Mouse (Mus musculus): ENCODE measurements around the gene Fv1. TPM values are rescaled to one million over a fixed set of nuclear protein-coding genes. Genes with fewer than 3 reads are reported as not detected.
"Not testable (repeated sequence)": the region's sequence is repeated elsewhere in the genome, so short reads cannot be mapped to it uniquely, and the experiment has no call there.

The Fv1 gene
- 17.2 and 25.1 TPM in 2 replicates for total RNA-seq (2017)

GRCm38 (mm10) chr4:147868450-147869031 lies at the start of gene Fv1, which contains the start of gene Miip:
Gene Fv1 (plus strand): TSS chr4:147868979.
Gene Miip (minus strand): TSS chr4:147868816.
- ATAC-seq (replicated peaks; ENCODE audit: low read depth, poor library complexity, severe bottlenecking), result peak; percentile 92

GRCm38 (mm10) chr4:147819659-147820058 lies 49.1 kb upstream of the Fv1 start:
- not testable (repeated sequence) for ATAC-seq (replicated peaks; ENCODE audit: low read depth, poor library complexity, severe bottlenecking)

GRCm38 (mm10) chr4:147821414-147821813 lies 47.4 kb upstream of the Fv1 start:
- ATAC-seq (replicated peaks; ENCODE audit: low read depth, poor library complexity, severe bottlenecking), result 0 out of 2 replicates have a peak, but pooled peaks have one; percentile 54

- no peak for ATAC-seq (replicated peaks; ENCODE audit: low read depth, poor library complexity, severe bottlenecking)
Measured at GRCm38 (mm10) chr4:147824389-147824788, 44.4 kb upstream of the Fv1 start.

- not testable (repeated sequence) for ATAC-seq (replicated peaks; ENCODE audit: low read depth, poor library complexity, severe bottlenecking)
Measured at GRCm38 (mm10) chr4:147839282-147839681, 29.5 kb upstream of the Fv1 start.

GRCm38 (mm10) chr4:147842871-147843270 lies 25.9 kb upstream of the Fv1 start:
- ATAC-seq (replicated peaks; ENCODE audit: low read depth, poor library complexity, severe bottlenecking), result no peak

GRCm38 (mm10) chr4:147847614-147848583 lies 20.9 kb upstream of the Fv1 start, which contains the start of gene Zfp933:
Gene Zfp933 (minus strand): TSS chr4:147848366.
- peak; percentile 93 for ATAC-seq (replicated peaks; ENCODE audit: low read depth, poor library complexity, severe bottlenecking)

- peak; percentile 62 for ATAC-seq (replicated peaks; ENCODE audit: low read depth, poor library complexity, severe bottlenecking)
Measured at GRCm38 (mm10) chr4:147848584-147848991, 20.2 kb upstream of the Fv1 start.

- ATAC-seq (replicated peaks; ENCODE audit: low read depth, poor library complexity, severe bottlenecking), result no peak
Measured at GRCm38 (mm10) chr4:147850776-147851175, 18.0 kb upstream of the Fv1 start.

- ATAC-seq (replicated peaks; ENCODE audit: low read depth, poor library complexity, severe bottlenecking), result no peak
Measured at GRCm38 (mm10) chr4:147862051-147862450, 6.7 kb upstream of the Fv1 start.

GRCm38 (mm10) chr4:147865651-147866050 lies 3.1 kb upstream of the Fv1 start:
- ATAC-seq (replicated peaks; ENCODE audit: low read depth, poor library complexity, severe bottlenecking), result no peak

- ATAC-seq (replicated peaks; ENCODE audit: low read depth, poor library complexity, severe bottlenecking), result no peak
Measured at GRCm38 (mm10) chr4:147866056-147866455, 2.7 kb upstream of the Fv1 start.

- not testable (repeated sequence) for ATAC-seq (replicated peaks; ENCODE audit: low read depth, poor library complexity, severe bottlenecking)
Measured at GRCm38 (mm10) chr4:147866793-147867192, 2.0 kb upstream of the Fv1 start.

- ATAC-seq (replicated peaks; ENCODE audit: low read depth, poor library complexity, severe bottlenecking), result no peak
Measured at GRCm38 (mm10) chr4:147867563-147868449, 973 bp upstream of the Fv1 start.

GRCm38 (mm10) chr4:147869238-147869637 lies 459 bp downstream of the Fv1 start:
- 0 out of 2 replicates have a peak, but pooled peaks have one; percentile 1 for ATAC-seq (replicated peaks; ENCODE audit: low read depth, poor library complexity, severe bottlenecking)

GRCm38 (mm10) chr4:147875852-147876575 lies 7.2 kb downstream of the Fv1 start:
- ATAC-seq (replicated peaks; ENCODE audit: low read depth, poor library complexity, severe bottlenecking), result peak; percentile 42

- ATAC-seq (replicated peaks; ENCODE audit: low read depth, poor library complexity, severe bottlenecking), result no peak
Measured at GRCm38 (mm10) chr4:147878537-147878936, 9.8 kb downstream of the Fv1 start.

GRCm38 (mm10) chr4:147879456-147879855 lies 10.7 kb downstream of the Fv1 start:
- no peak for ATAC-seq (replicated peaks; ENCODE audit: low read depth, poor library complexity, severe bottlenecking)

- ATAC-seq (replicated peaks; ENCODE audit: low read depth, poor library complexity, severe bottlenecking), result no peak
Measured at GRCm38 (mm10) chr4:147879865-147880264, 11.1 kb downstream of the Fv1 start.

All from common myeloid progenitor, adult 5-6 weeks (primary cell).